Mouse (Mus musculus) kidney, postnatal 25 days (tissue): ENCODE measurements around the gene Bok.

Source experiments
- DNase-seq, 2 experiments: peaks; one replicate each; pipeline ENCODE4 v3.0.0; 2021; ENCODE audit warnings: mixed read lengths in 2 of 2

Gene Bok

DNA sequence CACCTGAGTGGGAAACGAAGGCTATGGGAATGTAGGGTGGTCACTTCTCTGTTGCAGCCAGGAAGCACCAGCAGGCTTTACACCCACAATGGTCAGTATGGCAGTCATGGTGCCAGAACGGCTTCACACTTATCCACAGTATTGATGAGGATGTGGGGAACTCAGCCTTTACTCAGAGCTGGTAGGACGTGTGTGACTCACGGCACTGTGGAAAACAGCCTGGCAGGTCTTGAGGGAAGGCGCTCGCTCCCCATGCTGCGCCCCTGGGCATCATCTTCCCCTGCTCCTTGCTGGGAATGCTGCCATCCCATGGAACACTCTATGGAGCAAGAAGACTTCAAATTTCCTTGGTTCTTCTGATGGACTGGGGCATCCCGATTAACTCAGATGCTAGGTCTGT, 5.6 kb downstream of the Bok start:
- no peak for DNase-seq

DNA sequence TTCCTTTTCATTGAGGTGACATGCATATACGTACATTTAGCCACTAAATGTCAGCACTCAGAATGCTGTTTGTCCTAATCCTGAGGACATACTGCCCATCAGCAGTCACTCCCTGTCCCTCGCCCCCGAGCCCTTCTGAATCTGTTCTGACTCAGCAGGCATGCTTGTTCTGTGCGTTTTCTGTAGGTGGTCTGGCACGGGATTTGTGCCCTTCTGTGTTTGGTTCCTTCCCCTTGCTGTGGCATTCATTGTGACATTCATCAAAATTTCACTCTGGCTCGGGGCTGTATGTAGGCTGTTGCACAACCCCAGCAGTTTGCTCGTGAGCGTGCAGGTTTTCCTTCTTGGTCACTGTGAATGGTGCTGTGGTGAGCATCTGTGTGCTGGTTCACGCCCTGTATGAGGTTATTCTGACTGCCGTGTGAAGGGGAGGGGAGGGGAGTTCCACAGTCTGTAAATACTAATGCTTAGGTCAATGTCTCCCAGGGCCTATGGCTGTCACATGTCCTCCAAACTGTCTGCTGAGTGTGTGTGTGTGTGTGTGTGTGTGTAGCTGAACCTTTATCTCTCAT, 6.4 kb downstream of the Bok start:
- no peak for DNase-seq

DNA sequence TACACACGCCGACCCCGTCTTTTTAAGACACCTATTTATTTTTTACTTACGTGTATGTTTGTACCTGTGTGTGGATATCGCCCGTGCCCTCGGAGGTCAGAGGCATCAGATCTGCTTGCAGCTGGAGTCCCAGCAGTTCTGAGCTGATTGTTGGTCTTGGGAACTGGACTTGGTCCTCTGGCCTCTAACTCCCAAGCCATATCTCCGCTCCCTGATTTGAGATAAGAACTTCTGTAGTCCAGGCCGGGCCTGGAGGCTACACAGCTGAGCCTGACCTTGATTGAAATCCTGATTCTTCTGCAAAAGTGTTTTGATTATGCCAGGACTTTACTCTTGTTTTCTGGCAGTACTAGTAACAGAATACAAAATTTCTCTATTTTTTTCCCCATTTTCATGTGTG, 7.3 kb downstream of the Bok start:
- DNase-seq: no peak

DNA sequence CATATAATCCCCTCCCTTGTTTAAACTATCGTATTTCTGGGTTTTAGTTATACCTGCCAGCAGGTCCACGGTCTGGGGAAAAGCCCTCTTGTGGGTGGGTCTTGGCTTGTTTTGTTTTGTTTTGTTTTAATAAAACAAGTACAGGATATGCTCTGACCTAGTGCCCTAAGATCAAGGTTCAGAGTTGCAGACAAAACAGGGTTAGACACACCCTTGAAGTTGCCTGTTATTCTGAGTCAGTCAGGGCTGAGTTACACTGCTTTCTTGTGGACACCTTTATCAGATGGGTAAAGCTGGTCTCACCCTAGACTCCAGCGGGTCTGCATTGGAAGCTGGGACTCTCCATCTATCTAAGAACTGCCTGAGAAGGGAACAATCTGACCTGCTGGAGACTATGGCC, 8.0 kb downstream of the Bok start:
- DNase-seq: peak in 1 of 2 experiments; percentile 37

DNA sequence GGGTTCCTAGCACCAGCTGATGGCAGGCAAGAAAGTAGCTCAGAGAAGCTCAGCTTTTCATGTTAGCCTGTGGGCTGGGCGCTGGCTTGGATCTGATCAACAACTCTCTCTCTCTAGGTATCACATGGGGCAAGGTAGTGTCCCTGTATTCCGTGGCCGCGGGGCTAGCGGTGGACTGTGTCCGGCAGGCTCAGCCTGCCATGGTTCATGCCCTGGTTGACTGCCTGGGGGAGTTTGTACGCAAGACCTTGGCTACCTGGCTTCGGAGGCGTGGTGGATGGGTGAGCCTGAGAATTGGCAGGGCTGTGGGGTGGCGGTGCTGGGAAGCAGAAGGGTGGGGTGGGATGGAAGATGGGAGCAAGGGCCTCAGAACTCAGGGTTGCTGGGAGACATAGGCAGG, 8.5 kb downstream of the Bok start:
- peak; percentile 48 to 65 for DNase-seq

DNA sequence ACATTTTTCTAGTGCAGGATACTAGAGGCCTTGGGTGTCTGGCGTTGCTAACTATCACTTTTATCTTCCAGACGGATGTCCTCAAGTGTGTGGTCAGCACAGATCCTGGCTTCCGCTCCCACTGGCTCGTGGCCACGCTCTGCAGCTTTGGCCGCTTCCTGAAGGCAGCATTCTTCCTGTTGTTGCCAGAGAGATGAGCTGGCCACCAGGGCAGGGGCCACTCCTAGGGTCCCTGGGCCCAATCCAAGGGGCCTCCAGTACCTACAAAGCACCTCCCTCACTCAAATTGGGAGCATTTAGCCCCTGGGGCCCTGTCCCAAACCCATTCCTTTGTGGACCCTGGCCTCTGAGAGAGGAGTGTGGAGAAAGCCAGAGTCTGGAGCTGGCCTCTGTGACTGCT, 9.5 kb downstream of the Bok start:
- peak; percentile 77 to 88 for DNase-seq

DNA sequence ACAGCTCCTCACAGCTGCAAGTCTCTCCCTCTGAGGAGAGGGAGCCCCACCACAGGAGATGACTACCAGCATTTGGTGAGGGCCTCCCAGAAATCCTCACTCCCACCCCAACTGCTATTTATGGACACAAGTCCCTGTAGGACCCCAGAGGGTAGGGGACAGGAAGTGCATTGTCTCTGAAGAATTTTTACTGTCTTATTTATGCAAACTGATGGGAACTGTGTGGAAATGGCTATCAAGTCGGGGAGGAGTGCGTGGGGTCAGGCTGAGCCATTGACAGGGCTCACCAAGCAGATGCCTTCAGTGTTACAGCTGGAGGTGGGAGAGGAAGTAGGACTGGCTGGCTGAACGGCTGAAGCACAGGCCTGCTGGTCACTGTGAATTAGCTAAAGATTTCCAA, 11.9 kb downstream of the Bok start:
- peak; percentile 30 to 63 for DNase-seq

DNA sequence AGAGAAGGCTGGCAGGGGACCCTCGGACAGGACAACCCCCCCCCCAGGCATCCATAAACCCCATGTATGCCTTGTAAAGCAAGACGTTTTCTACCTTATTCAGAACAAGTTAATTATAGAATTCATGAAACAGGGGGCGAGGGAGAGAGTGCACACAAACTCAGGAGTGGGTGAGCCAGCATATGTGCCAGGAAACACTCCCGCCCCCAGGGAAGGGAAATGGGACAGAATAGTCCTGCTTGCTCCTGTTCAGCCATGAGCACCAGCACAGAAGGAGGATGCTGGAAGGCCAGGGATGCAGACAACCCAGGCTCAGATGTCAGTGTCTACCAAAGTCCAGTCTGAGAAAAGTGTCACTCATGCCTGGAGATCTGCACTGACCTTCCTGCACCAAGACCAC, 13.7 kb downstream of the Bok start:
- no peak for DNase-seq

DNA sequence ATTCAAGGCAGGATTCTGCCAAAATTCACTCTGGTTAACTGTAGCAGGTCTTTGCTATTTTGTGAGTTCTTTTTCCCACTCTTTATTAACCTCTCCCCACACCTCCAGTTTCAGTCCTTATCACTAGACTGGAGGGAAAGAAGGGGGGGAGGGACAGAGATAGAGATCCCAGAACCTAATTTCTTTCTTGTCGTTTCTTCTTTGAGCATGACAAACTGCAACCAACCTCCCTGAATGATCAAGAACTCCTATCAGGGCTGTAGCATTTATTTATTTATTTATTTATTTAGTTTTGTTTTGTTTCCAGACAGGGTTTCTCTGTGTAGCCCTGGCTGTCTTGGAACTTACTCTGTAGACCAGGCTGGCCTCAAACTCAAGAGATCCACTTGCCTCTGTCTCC, 16.6 kb downstream of the Bok start:
- no peak for DNase-seq

DNA sequence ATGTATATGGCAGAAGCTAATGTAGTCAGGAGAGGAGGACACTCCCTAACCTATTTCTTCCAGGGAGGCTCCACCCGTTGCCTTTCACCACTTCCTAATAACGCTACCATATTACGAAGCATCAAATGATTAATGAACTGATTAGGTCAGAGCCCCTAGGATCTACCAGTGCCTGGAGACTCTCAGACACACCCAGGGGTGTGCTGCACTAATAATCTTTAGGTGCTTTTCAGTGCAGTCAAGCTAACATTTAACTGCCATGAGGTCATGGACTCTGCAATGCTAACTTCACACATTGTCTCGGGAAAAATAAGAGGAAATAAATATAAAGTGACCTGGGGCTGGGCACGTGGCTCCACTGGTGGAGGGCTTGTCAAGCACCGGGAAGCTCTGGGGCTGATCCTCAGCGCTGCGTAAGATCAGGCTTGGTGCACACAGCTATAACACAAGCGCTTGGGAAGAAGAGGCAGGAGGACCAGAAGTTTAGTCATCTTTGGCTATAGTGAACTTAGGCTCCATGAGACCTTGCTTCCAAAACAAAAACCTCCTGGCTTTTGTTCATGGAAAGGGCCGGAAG, 18.1 kb downstream of the Bok start:
- DNase-seq: no peak

DNA sequence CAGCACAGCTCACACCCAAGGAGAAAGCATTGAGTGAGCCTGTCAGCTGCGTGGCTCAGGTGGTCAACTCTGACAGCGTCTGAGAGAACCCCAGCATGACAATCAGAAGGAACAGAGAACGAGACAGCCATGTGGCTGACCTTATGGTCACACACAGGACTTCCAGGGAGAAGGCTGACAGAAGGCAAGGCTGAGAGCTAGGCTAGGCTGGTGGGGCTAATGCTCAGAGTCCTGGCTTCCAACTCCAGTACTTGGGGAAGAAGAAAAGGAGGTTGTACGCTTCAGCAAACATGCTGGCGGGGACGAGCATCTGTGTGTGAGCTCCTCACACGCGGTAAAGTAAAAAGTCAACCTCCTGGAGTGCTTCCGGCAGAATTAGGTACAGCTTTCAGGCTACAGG, 18.9 kb downstream of the Bok start:
- no peak for DNase-seq

DNA sequence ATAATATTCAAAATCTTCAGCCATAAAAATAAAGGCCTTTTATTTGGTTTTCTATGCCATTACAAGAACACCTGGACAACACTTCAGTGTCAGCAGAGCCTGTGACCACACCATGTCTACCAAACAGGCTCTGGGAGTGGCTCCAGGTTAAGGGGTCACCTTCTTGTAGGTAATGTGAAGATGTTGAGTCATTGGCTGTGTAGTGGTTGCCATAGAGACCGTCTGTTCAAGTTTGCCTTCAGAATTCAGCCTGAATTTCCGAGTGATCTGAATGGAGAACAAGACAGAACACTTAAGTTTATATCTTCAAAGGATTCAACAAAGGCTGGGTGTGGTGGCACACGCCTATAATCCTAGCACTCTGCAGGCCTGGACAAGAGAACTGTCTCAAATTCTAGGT, 19.9 kb downstream of the Bok start:
- no peak for DNase-seq

DNA sequence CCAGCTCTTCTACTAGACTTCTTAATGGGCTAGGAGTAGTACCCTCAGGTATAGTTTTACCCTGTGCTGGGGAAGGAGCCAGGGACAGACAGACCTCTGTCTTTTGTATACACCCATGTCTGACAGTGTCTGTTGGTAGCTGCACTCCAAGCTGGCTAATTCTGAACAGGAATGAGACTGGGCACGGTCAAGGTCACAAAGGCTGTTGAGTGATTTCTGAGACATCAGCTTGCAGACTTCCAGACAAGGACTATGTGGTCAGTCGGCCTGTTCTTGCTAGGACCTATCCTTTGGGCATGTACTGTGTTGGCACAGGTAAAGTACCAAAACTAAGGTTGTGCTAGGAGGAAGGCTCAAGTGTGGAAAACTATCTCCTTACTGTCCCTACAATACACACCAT, 30.7 kb downstream of the Bok start:
- no peak for DNase-seq

DNA sequence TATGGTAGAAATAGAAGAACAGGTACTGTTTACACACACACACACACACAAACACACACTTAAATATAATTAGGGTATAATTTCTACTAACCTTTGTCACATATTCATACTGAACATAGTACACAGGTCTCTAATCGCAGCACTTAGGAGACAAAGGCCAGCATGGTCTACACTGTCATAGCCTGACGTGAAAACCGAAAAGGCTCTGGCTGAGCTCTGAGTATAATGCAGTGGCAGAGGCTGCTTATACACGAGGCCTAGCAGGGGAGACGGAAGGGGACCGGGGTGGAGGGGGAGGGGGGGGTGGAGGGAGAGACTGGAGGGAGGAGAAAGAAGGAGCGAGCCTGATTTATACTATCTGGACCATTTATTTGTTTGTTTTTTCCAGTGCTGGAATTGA, 36.1 kb downstream of the Bok start:
- DNase-seq: no peak

DNA sequence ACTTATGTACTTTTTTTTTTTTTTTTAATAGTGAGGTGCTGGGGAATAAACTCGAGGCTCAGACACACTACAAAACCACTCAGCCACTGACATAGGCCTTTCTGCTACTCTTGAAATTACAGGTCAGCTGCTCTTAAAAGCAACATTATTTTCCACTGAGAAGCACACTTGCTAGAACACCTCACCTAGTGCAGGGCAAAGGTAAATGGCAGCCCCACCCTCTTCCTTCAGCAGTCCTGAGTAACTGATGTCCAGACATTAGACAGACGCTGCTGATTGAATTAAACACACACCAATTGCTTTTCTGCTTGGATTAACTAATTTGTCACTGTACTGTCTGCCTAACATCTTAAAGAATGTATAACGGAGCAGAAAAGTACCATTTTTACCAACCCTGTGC, 39.2 kb downstream of the Bok start:
- no peak for DNase-seq

DNA sequence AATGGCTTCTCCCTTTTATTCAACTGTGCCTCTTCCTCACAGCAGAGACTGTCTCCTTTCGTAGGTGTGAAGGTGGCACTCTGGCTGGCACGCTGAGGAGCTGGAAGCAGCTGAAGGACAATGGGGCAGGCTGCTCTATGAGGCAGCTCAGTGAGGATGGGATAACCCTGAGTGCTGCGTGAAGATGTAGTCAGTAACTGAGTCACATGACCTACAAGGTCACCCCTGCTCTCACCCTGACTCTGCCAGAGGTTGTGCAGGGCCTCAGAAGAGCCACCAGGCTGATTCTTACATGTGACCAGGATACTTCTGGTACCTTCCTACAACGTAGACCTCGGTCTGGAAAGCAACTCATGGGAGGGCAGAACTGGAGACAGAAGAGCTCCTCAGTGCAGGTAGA, 40.2 kb downstream of the Bok start:
- no peak for DNase-seq

DNA sequence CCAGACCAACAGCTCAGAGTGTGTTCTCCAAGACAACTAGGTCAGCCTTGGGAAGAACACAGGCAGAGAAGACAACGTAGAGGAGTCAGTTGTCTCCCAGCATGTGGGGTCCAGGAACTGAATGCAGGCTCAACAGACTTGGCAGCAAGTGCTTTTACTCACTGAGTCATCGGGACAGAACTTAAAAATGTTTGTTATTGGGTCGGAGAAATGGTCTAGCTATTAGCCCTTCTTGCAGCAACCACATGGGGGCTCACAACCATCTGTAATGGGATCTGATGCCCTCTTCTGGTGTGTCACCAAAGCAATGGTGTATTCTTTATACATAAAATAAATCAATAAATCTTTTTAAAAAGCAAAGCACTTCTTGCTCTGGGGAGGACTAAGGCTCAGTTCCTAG, 40.7 kb downstream of the Bok start:
- DNase-seq: no peak

DNA sequence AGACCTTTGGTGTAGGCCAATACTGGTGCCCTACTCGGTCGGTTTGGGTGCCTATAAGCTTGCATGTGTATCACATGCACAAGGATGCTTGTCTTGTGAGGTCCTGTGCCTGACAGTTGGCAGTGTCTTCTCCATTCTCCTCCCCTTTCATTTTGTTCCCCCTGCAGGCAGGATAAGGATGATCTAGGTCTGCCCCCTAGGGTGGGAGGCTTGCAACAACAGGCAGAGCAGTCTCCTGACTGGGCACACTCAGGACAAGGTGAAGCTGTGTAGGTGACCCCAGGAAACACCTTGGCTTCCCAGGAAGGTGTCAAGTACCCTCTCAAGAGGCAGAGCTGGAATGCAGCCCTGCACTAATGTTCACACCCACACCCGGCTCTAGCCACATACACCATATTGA, 41.5 kb downstream of the Bok start:
- peak; percentile 65 to 76 for DNase-seq

DNA sequence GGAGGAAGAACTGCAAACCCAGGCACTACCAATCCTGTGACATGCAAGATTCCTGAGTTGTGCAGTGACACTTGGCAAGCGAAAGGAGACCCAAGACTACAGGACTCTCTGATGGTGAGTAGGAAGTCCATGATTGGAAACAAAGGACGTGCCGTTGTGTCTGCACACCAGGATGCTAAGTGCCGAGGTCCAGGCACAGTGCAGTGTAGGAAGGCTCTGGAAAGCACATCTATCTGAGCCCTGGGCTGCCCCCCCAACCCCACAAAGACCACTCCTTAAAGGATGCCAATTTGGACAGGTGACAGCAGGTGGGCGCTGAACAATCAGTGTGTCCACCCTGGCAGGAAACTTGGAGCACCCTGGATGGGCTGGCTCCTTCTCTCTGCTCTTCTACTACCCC, 45.6 kb downstream of the Bok start:
- DNase-seq: no peak

DNA sequence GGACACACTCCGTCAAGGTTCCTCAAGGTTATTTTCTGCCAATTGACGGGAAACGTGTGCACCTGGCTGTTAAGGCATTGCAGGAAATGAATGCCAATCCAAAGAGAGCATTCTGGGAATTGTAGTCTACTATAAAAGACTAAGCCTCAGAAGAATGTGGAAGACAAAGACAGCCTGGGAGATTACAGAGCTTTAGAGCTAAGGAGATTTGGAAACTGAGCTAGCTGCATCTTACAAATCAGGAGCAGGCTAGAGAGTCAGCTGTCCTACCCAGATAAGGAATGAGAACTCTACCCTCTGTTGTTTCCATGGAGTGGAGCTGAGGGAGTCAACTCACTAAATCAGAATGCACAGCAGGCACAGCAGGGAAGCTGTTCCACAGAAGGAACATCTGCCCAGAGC, 46.4 kb downstream of the Bok start:
- peak; percentile 40 to 51 for DNase-seq

DNA sequence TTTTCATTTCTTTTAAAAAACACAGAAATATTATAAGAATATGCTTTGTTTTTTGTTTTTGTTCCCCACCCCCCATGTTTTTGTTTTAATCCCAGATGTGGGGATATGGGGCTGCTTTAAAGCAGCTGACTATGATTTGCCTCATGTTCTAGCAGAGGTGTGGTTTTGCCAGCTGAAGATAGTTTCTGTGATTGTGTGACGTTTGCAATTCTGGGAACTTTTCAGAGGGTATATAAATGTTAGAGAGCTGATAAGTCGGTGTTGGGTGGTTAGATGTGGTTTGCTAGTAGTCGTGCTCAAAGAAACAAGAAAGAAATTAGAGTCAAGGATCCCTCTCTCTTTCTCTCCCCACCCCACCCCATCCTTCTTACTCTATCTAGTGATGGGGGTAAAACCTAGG, 50.4 kb downstream of the Bok start:
- DNase-seq: no peak

DNA sequence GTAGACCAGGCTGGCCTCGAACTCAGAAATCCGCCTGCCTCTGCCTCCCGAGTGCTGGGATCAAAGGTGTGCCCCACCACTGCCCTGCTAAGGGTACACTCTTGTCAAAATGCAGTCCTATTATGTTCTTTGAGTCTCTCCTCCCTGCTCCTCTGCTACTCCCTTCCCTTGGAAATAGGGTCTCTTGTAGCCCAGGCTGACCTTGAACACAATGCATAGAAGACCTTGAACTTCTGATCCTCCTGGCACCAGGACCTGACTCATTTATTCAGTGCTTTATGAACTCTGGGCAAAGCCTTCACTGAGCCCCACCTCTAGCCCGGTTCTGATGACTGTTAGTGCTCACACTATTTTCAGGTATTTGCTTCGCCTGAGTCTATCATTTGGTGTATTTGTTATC, 52.3 kb downstream of the Bok start:
- no peak for DNase-seq

DNA sequence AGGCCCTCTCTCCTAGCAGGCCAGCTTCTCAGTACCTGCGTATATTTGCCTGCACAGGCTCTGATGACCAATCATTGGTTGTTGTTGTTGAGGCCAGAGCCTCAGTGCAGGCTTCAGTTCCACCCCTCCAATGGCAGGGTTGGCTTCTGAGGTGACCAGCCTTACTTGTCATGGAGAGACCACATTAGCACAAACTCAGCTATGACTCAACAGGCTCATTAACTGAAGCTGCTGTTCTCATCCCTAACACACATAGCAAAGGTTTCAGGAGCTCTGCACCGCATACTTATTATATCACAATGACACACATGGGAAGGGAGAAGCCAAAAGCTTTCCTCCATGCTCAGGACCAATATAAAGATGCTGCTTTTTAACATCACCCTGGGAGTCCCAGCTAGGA, 55.2 kb downstream of the Bok start:
- DNase-seq: no peak

DNA sequence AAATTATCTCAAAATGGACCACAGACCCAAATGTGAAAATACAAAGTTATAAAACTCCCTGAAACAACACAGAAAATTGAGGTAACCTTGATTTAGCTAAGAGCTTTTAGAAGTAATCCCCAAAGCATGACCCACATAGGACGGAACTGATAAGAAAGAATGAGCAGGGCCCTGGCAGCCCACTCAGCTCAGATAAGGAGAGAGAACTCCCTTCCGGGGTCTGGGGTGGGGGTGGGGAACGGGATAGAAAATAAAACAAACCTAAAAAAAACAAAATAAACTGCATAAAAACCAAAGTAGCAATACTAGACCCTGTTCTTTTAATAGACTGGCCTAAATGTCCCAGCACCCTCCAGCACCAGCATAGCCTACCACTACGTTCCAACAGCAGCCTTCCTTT, 56.5 kb downstream of the Bok start:
- no peak for DNase-seq

DNA sequence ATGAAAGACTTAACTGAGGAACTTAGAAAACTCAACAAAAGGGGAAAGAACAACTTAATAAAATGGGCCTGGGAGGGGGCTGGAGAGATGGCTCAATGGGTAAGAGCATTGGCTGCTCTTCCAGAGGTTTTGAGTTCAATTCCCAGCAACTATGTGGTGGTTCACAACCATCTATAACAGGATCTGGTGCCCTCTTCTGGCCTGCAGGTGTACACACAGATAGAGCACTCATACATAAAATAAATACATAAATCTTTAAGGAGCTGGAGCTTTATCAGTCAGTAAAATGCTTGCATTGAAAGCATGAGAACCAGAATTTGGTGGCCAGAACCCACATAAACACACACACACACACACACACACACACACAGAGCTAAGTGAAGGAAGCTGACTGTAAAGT, 57.5 kb downstream of the Bok start:
- no peak for DNase-seq
